Mouse (Mus musculus) lung, postnatal 0 days (tissue): ENCODE data around the gene Hoxc11.

Experiments
- CTCF ChIP-seq: IDR thresholded peaks from 2 replicates; pipeline ENCODE4 v1.5.1; 2016; ENCODE audit warnings: antibody characterized with exemption, mild to moderate bottlenecking
- EP300 ChIP-seq: IDR thresholded peaks from 2 replicates; pipeline ENCODE4 v1.6.1; 2016; ENCODE audit warnings: antibody characterized with exemption, mild to moderate bottlenecking, control low read depth

GRCm38 (mm10) chr15:102917972-102918572 lies 36.2 kb upstream of the Hoxc11 start:
- TF ChIP-seq CTCF: no peak
- no peak for TF ChIP-seq EP300
